Mouse (Mus musculus): ENCODE data around the gene Dab2ip.

Gene Dab2ip

DNA sequence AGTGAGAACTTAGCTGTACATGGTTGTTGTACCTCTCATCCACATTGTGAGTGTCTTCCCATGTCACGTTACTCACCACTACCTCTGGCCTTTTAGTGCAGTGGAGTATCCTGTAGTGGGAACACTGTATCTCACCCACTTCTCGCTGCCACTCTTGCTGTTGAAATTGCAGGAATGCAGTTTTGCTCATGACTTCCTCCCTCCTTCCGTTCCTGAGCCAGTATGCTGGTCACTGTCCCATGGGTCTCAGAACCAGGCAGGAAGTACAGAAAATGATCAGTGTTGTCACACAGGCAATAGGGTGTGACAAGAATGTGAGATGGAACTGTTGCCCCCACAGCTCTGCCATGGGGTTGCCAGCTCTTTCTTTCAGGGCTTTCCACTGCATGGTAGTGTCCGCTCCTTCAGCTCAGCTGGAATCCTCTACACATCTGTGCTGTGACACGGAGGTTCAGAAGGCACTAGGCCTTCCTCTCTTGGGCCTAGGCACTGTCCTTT lies 160.0 kb downstream of the Dab2ip start:
- no peak for DNase-seq (ENCODE audit: low read depth)

DNA sequence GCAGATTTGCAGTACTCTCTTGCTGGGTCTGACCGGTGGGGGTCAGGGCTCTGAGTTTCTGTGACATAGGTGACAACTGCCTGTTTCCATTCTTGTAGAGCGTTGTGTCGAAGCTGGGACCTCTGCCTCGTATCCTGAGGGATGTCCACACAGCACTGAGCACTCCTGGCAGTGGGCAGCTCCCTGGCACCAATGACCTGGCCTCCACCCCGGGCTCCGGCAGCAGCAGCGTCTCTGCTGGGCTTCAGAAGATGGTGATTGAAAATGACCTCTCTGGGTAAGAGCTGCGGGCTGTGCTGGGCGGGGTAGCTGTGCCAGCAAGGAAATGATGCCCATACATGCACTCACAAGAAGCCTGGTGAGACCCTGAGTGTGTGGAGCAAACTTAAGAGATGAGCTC lies 160.6 kb downstream of the Dab2ip start:
- no peak for DNase-seq (ENCODE audit: low read depth)

DNA sequence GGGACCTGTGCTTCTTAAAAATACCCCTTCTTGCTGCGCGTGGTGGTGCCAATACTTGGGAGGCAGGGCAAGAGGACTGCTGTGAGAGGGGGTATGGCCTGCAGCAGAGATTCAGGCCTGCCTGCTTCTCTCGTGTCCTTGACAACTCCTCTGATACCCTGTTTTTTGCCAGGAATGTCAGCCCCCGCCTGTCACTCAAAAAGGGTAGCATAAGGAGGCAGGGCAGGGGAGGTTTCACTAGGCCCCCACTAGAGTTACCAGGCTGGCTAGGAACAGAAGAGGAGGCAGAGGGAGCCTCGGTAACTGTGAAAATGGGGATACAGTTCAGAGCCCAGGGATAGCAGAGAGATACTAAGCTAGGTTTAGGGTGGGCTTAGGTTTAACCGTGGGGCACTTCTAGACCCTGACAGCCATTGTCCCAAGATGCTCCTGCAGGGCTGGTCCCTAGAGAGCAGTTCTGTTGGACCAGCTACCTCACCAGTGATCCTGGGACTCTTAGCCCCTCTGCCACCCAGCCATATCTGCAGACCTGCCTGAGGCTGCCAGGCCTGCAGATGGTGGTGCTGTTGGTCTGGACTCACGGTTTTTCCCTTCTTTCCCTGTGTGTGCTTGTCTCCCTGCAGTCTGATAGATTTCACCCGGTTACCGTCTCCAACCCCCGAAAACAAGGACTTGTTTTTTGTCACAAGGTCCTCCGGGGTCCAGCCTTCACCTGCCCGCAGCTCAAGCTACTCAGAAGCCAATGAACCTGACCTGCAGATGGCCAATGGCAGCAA lies 161.4 kb downstream of the Dab2ip start:
- DNase-seq (ENCODE audit: low read depth): no peak

DNA sequence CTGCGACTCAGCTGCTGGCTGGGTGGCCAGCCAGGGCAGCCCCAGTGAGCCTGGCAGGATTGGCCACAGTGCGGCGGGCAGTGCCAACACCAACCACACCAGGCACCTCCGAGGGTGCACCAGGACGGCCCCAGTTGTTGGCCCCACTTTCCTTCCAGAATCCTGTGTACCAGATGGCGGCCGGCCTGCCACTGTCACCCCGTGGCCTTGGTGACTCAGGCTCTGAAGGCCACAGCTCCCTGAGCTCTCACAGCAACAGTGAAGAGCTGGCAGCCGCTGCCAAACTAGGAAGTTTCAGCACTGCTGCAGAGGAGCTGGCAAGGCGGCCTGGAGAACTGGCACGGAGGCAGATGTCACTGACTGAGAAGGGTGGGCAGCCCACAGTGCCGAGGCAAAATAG lies 162.0 kb downstream of the Dab2ip start:
- DNase-seq (ENCODE audit: low read depth): no peak

DNA sequence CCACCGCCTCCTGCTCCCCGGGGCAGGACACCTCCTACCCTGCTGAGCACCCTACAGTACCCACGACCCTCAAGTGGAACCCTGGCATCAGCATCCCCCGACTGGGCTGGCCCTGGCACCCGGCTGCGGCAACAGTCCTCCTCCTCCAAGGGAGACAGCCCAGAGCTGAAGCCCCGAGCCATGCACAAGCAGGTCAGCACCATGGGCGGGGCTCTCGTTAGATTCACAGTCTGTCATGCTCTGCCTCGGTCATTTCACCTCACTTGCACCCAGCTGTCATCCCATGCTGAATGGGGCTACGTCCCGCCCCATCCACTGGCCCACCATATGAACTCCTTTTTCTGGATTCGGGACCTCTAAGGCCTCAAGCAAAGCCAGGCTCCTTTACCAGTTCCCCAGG lies 162.5 kb downstream of the Dab2ip start:
- DNase-seq (ENCODE audit: low read depth): no peak

DNA sequence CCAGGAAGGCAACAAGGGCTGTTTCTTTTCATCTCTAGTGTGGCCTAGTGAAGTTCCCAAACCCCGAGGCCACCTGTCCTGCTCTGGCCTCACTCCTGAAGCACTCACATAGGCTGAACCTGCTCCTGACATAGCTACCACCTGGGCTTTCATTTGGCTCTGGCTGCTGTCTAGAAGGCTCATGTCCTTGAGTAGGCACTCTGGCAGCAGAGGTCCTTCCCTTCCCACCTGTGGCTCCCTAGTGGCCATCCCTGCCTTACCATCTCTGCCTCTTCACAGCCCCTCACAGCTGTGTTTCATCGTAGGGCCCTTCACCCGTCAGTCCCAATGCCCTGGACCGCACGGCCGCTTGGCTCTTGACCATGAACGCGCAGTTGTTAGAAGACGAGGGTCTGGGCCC lies 162.9 kb downstream of the Dab2ip start:
- DNase-seq (ENCODE audit: low read depth): no peak

DNA sequence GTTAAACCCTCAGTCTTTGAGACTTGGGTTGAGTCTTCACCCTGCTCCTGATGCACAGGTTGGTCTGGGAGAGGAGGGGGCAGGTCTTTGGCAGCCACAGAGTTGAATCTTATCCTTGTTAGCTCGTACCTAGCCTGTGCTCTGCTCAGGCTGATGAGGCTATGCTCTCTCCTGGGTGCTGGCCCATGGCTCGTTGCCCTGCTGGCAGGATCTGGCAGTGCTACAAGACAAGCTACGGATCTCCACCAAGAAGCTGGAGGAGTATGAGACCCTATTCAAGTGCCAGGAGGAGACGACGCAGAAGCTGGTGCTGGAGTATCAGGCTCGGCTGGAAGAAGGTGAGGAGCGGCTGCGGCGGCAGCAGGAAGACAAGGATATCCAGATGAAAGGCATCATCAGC lies 164.8 kb downstream of the Dab2ip start:
- no peak for DNase-seq (ENCODE audit: low read depth)

DNA sequence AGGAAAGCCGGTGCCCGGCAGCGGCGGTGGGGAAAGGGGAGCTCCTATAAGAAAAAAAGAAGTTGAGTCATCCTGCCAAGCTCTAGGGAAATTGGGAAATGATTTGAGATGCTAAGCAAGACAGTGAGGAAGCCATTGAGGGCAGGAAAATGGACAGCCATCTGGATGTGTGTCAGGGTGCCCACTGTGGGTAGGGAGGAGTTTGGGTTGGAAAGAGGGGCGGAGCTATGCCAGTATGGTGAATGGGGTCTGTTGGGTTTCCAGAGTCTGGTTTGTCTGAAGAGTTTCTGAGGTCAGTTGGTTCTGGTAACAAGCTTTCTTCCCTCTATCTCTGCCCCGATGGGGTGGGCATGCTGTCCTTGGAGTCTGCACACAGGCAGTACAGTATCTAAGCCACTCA lies 165.2 kb downstream of the Dab2ip start:
- DNase-seq (ENCODE audit: low read depth): no peak

DNA sequence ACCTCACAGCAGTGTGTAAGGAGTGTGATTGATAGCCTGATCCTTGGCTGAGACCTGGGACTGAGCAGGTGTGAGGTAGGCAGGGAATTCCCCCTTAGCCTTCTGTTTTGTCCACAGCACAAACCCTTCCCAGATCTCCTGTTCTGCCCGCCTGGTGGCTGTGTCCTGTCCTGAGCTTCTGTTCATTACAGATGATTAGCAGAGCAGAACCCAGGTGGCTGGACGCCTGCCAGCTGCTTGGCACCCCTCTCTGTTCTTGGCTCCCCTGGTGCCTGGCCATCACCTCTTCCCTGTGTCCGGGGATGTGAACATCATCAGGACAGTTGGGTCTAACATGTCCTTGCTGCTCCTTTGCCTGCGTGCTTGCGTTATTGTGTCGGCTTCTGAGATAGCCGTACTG lies 165.6 kb downstream of the Dab2ip start:
- no peak for DNase-seq (ENCODE audit: low read depth)

DNA sequence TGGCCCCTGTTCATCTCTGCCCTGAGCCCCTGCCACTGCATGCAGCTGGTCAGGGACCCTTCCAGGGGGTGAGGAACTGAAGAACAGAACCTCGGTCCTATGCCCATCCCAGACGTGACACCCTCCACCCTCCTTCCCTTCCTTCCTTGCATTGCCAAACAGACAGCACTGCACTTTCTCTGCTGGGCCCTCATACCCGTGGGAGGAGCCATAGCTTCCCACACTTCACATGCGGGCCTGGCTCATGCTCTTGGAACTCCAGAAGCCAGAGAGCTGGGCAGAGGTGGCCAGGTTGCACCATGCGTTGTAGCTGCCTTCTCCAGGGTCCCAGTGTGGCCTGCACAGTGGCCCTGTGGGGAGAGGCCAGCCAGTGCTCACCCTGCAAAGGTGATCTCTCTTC lies 170.6 kb downstream of the Dab2ip start:
- DNase-seq (ENCODE audit: low read depth): no peak

DNA sequence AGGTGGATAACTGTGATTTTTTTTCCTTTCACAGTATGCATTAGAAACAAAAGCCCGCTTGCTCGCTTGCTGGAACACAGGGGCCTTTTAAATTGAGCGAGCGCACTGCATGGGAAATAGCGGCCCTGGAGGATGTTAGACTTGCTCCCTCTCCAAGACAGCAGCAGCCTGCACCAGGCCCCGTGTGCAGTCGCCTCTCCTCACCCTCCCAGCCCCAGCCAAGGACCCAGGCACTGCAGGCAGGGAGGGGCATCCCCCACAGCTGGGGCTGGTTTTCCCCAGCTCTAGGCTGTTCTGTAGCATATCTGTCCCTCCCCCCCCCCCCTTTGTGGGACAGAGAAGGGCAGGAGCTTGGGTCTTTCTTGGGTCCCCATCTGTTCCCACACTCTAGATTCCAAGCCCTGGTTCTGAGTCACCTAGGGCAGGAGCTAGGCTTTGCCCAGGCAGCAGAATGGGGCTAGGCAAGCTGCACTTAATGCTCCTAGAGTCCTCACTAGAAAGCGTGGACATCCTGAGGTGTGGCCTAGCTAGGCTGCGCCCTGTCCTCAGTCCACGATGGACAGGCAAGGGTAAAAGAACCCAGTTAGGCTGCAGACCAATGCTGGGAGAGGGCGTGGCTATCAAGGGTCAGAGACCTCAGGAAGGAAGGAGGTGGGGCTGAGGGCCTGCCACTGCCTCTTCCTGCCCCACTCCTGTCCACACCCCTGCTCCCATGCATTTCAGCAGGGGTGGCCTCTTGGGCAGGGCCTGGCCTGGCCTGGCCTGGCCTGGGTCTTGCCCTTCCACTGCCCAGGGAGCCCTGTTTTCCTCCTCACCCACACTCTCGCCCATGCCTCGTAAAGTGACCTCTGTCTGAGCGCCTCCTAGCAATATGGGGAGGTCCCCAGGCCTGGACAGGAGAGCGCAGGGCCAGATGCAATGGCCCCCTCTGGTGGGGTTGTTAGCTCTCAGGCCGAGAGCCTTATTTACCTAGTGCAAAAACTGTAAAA lies 171.3 kb downstream of the Dab2ip start:
- peak; percentile 13 for DNase-seq (ENCODE audit: low read depth)

DNA sequence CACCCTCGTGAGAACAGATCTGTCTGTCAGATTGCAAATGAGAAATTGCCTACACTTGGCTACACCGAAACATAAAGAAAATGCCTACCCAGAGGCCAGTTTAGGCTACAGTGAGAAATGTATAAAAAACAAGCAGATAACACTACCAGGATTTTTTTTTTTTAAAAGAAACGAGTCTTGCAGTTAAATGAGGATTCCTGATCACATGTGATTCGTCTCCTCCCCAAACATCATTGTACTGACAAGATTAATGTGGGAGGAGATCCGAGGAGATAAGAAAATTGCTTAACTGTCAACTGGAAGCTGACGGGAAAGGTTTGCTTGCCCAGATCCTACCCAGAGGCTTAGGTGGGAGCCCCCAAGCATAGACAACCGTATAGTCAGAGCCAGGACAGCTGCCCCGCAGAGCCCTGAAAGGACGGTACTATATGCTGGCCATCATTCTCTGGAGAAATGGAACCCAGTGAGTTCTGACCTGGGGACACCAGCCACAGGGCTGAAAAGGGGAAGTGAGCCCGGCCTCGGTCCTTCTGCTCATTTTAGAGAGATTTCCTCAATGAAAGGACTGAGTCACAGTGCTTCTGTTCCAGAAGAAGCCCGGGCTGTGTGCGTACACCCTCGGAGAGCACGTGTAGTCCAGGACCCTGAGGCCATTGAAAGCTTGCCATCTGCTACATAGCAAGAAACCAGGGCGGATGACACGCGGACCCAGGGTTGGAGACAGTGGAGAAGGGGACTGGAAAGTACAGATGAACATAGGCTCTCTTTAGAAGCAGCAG lies 173.8 kb downstream of the Dab2ip start:
- DNase-seq (ENCODE audit: low read depth): no peak

DNA sequence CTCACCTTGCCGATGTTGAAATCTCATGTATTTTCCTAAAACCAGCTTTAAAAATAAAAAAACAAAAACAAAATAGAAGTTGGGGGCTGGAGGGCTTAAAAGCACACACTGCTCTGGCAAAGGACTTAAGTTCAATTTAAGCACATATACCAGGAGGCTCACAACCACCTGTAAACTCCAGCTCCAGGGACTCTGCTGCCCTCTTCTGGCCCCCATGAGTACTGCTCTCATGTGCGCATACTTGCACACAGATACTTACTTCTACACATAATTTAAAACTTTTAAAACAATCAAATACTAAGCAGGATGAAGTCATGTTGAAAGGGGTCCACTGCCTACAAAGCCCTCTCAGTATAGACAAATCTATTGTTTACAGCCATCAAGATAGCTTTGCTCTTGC lies 176.9 kb downstream of the Dab2ip start:
- peak; percentile 32 for DNase-seq (ENCODE audit: low read depth)

DNA sequence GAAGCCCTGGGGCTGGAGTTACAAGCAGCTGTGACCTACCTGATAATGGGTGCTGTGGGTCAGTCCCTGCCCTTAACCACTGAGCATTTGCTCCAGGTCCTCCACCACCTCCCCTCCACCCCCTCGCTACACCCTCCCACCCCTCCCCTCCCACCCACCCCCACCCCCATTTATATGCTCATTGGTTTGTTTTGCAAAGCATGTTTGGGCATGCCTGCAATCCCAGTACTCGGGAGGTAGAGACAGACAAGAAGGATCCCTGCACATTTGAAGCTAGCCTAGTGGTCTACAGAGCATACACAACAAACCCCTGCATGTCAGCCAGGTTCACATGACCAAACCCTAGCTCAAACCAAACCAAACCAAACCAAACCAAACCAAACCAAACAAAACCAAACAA lies 178.0 kb downstream of the Dab2ip start:
- DNase-seq (ENCODE audit: low read depth): no peak

DNA sequence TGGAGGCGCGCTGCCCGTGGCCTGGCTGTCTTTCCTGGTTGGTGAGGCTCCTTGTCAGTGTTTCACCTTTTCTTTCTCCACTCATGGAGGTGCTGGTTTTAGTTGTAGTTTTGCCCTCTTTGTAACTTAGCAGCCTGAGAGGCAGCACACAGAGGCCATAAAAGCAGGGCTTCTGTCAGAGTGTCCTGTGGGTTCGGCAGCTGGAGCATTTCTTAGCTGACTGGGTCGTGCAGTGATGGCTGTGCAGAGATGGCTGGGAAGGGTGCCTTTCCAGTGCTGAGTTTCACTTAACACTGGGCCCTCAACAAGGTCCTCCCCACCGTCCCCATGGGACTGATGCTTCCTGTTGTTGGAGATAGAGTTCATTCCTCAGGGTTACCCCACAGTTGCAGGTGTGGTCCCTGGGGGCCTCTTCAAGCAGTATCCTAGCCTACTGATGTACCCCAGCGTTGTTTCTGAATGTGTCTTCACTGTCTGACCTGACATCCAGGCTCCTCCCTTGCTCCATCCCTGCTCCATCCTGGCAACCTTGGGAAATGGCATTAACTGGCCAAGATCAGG lies 179.5 kb downstream of the Dab2ip start:
- no peak for DNase-seq (ENCODE audit: low read depth)

DNA sequence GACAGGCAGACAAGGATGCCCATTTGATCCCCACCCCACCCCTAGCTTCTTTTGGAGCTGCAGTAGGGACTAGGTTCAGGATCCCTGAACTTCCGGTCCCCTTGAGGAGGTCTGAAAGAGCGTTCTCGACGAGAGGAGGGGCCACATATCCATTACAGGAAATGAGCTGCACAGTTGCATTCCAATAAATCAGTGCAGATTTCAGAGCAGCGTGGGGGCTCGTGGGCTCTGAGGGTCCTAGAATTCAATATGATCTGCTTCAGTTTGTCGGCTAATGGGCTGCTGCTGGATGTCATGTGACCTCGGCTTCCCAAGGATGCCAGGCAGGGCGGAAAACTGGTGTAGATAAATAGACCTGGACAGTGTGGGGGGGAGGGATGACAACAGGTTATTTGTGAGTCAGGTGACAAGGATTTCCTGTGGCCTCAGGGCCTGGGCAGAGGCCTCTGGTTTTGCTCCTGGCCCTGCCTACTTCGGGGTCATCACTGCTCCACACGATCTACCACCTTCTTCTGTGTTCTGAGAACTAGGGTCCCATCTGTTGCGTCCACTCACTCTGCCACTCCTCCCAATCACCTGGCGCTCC lies 181.7 kb downstream of the Dab2ip start:
- DNase-seq (ENCODE audit: low read depth): no peak

DNA sequence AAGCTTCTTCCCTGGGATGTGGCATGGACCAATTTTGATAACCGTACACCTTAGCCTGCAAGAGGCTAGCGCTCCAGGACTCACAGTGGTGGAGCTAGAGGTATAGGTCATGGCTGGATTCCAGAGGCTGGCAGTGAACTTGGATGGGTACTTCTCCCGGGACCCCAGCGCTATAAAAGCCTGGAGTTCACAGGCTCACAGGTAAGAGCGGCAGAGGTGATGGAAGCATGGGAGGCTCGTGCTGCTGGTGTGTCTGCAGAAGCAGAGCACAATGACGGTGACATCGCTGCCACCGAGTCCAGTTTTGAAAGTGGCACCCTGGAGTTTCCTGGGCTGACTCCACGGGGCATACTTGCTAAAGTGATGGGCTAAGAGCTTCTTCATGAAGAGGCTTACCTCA lies 187.8 kb downstream of the Dab2ip start:
- DNase-seq (ENCODE audit: low read depth): no peak

DNA sequence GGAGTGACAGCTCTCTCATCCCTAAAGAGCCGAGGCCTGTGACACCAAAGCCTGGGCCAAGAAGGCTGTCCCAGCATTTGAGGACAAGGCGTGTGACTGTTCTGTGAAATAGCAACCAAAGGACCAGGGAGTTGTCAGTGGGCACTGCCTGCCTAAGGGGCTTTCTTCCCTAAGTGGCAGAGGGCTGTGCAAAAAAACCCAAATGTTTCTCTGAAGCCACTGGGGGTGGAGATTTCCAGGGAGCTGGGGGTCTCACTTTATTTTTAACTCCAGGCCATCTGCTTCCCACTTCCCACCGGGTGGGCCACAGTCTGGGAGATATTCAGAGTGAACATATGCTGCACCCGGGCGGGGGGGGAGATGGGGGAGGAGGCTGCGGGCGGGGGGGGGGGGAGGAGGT lies 188.6 kb downstream of the Dab2ip start:
- DNase-seq (ENCODE audit: low read depth): no peak

DNA sequence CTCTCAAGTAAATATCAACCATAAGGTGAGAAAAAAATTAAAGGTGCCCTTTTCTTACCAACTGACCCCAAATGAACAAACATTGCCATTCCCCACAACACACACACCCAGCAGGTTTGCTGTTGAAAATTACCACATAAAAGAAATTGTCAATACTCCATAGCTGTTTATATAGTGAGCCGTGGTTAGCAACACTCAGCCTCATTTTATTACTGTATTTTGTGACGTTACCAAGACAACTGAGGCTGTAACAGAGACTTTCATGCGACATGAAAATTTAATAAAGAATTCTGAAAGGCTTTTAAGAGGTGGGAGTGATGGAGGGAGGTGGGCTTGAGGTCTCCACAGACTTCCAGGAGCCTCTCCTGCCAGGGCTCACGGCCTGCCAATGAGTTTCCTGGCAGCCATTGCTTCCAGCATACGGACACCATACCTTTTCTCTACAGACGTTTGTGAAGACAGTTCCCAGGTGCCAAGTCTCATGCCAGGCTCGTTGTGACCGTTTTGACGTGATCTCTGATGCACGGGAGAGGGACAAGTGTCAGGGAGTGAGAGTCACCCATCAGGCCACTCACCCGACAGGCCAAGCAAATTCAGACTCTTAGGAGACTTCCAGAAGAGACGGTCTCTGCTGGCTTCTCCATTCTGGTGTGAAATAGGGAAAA lies 189.4 kb downstream of the Dab2ip start:
- DNase-seq (ENCODE audit: low read depth): no peak

DNA sequence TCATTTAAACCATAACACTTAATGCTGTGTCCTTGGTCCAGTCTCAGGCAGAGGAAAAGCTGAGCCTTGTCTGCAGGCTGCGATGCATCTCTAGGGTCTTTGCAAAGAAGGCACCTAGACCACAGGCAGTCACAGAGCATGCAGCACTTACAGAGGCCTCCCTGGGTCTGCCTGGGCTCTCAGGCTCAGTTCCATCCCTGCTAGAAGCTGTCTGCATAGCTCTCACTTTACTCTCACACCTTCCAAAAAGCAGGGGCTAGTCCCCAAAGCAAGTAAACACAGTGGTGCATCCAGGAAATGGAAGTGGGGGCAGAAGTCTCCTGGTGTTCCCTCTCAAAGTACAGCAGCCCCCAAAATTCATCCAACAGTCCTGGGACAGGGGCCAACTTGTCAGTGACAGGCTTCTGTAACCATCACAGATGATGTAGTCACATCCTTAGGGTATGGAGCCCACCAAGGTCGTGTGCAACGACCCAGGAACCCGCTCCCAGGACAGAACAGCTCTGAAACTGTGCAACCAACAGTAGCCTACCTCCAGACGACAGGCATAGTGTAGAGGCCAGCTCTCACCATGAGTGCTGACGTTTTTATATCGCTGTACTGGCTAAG lies 192.6 kb downstream of the Dab2ip start:
- no peak for DNase-seq (ENCODE audit: low read depth)
